Mouse (Mus musculus): ENCODE measurements around the gene Klhdc7a.

- TF ChIP-seq MAX (IDR thresholded peaks at IDR 0.05), result no peak
- TF ChIP-seq USF1 (IDR thresholded peaks at IDR 0.05; ENCODE audit: low read depth), result no peak
- TF ChIP-seq CTCF (IDR thresholded peaks at IDR 0.05; ENCODE audit: control insufficient read depth, insufficient read depth, insufficient read length), result no peak
- TF ChIP-seq MYOG (IDR thresholded peaks at IDR 0.05; ENCODE audit: control insufficient read depth, extremely low read depth, insufficient read length), result no peak
Measured at GRCm38 (mm10) chr4:139995659-139996058, 27.8 kb upstream of the Klhdc7a start.
